In genomic region chr3:149720306-149720705, GRCm38 (mm10) we compare ENCODE assay signal across 18 mouse cellular contexts.
DNase-seq lines count a peak whose midpoint lies in the region; ATAC-seq lines count a peak whose summit lies in the region.
"Had no signal": no experiment of that assay in that cellular context is flagged by ENCODE, and none has a peak within 500 bp of the region (broad histone marks: within the 10 kb centered on the region; RNA-seq: fewer than 3 reads in every experiment).

No protein-coding gene starts in this region.

- H3K4me2 ChIP-seq in forebrain, embryonic 11.5 days (ENCODE audit: low read depth, low read length, severe bottlenecking), result no peak overlapping the region
- no peak overlapping the region for H3K4me2 ChIP-seq in forebrain, embryonic 15.5 days (replicated peaks)
- H3K4me2 ChIP-seq in midbrain, embryonic 15.5 days, result no peak overlapping the region
- H3K4me2 ChIP-seq: limb, embryonic 13.5 days; lung, embryonic 15.5 days had no signal

- H3K36me3 ChIP-seq in forebrain, embryonic 11.5 days (ENCODE audit: control insufficient read depth, insufficient read depth, low read length), result no peaks in the 10 kb centered on the region
- no peaks in the 10 kb centered on the region for H3K36me3 ChIP-seq in forebrain, embryonic 10.5 days (replicated peaks)
- H3K36me3 ChIP-seq in forebrain, embryonic 15.5 days, result no peaks in the 10 kb centered on the region
- H3K36me3 ChIP-seq in midbrain, embryonic 15.5 days (replicated peaks), result no peaks in the 10 kb centered on the region
- H3K36me3 ChIP-seq: limb, embryonic 13.5 days; lung, embryonic 15.5 days had no signal

- H3K4me1 ChIP-seq in forebrain, embryonic 11.5 days (replicated peaks; ENCODE audit: control insufficient read depth, insufficient read depth, low read length), result no peaks in the 10 kb centered on the region; the same call in 1 of the 2 replicates
- H3K4me1 ChIP-seq in forebrain, embryonic 10.5 days, result peaks cover 6% of the 10 kb centered on the region; the same call in 1 of the 2 replicates
- H3K4me1 ChIP-seq in forebrain, embryonic 15.5 days, result 0 out of 2 replicates have a peak, but pooled peaks cover 5% of the 10 kb centered on the region
- H3K4me1 ChIP-seq in midbrain, embryonic 15.5 days, result no peaks in the 10 kb centered on the region

- intact Hi-C loops in left cerebral cortex, postnatal 36 days (cut with DNase I), result no loop called here

- peak; percentile 70 for ATAC-seq in forebrain, embryonic 11.5 days (replicated peaks; ENCODE audit: low FRiP score)
- peak; percentile 87 for ATAC-seq in forebrain, embryonic 15.5 days (replicated peaks)
- ATAC-seq in midbrain, embryonic 15.5 days (replicated peaks), result peak; percentile 69; the same call in 1 of the 2 replicates
- ATAC-seq: CD4-positive, CD25-positive, alpha-beta regulatory T cell, adult 4 months had no signal

- no peaks in the 10 kb centered on the region for H3K27me3 ChIP-seq in forebrain, embryonic 11.5 days (ENCODE audit: control insufficient read depth, insufficient read depth, low read length)
- H3K27me3 ChIP-seq in forebrain, embryonic 10.5 days (ENCODE audit: poor library complexity, severe bottlenecking), result no peaks in the 10 kb centered on the region
- H3K27me3 ChIP-seq in forebrain, embryonic 15.5 days, result no peaks in the 10 kb centered on the region
- H3K27me3 ChIP-seq in midbrain, embryonic 15.5 days (replicated peaks), result no peaks in the 10 kb centered on the region
- H3K27me3 ChIP-seq: limb, embryonic 13.5 days; lung, embryonic 15.5 days had no signal

- 49% methylated on average over 6 of the region's 6 CpGs for WGBS in forebrain, embryonic 11.5 days
- 60% methylated on average over 6 of the region's 6 CpGs for WGBS in forebrain, embryonic 10.5 days
- 23% methylated on average over 6 of the region's 6 CpGs for WGBS in forebrain, embryonic 15.5 days
- WGBS in midbrain, embryonic 15.5 days, result 15% methylated on average over 6 of the region's 6 CpGs

- no peak overlapping the region for H3K9ac ChIP-seq in forebrain, embryonic 11.5 days (ENCODE audit: low read length)
- no peak overlapping the region for H3K9ac ChIP-seq in forebrain, embryonic 15.5 days (replicated peaks)
- H3K9ac ChIP-seq in midbrain, embryonic 15.5 days, result no peak overlapping the region
- H3K9ac ChIP-seq: limb, embryonic 13.5 days; liver, embryonic 14.5 days; lung, embryonic 15.5 days had no signal

- no peak overlapping the region for H3K4me3 ChIP-seq in forebrain, embryonic 11.5 days (ENCODE audit: low read depth, low read length)
- no peak overlapping the region for H3K4me3 ChIP-seq in forebrain, embryonic 10.5 days
- no peak overlapping the region for H3K4me3 ChIP-seq in forebrain, embryonic 15.5 days
- no peak overlapping the region for H3K4me3 ChIP-seq in midbrain, embryonic 15.5 days
- H3K4me3 ChIP-seq: erythroblast, embryonic 14.5 days; limb, embryonic 13.5 days; lung, embryonic 15.5 days had no signal

- no peak for DNase-seq in forebrain, embryonic 11.5 days (ENCODE audit: low spot score)
- DNase-seq in forebrain, embryonic 10.5 days (ENCODE audit: extremely low spot score, low spot score), result no peak
- peak; percentile 41 for DNase-seq in Muller cell, postnatal 12 days (ENCODE audit: inconsistent ontology term)
- no peak for DNase-seq in urinary bladder, postnatal 36 days (ENCODE audit: low spot score in 2 of 2)
- DNase-seq in left cerebral cortex, postnatal 36 days (ENCODE audit: low spot score in 2 of 2), result no peak
- DNase-seq: adrenal gland, postnatal 25 days; cerebellum, adult 2 months; gastrocnemius, postnatal 36 days; kidney, adult 11 months; thymus, postnatal 14 days had no signal

- H3K27ac ChIP-seq in forebrain, embryonic 11.5 days (ENCODE audit: low read depth, low read length), result no peak overlapping the region
- no peak overlapping the region for H3K27ac ChIP-seq in forebrain, embryonic 10.5 days
- 0 out of 2 replicates have a peak overlapping the region, but pooled peaks have one; percentile 13 for H3K27ac ChIP-seq in forebrain, embryonic 15.5 days (replicated peaks)
- no peak overlapping the region for H3K27ac ChIP-seq in midbrain, embryonic 15.5 days
- H3K27ac ChIP-seq: limb, embryonic 13.5 days; liver, embryonic 14.5 days; lung, embryonic 15.5 days; macrophage had no signal

- no peaks in the 10 kb centered on the region for H3K9me3 ChIP-seq in forebrain, embryonic 11.5 days (ENCODE audit: control insufficient read depth, low read length)
- no peaks in the 10 kb centered on the region; the same call in 1 of the 2 replicates for H3K9me3 ChIP-seq in forebrain, embryonic 10.5 days
- H3K9me3 ChIP-seq in forebrain, embryonic 15.5 days, result no peaks in the 10 kb centered on the region
- H3K9me3 ChIP-seq in midbrain, embryonic 15.5 days, result 0 out of 2 replicates have a peak, but pooled peaks cover 5% of the 10 kb centered on the region
- H3K9me3 ChIP-seq: lung, embryonic 15.5 days had no signal
